Mouse (Mus musculus): ENCODE measurements around the gene Tex22.

Gene Tex22

DNA sequence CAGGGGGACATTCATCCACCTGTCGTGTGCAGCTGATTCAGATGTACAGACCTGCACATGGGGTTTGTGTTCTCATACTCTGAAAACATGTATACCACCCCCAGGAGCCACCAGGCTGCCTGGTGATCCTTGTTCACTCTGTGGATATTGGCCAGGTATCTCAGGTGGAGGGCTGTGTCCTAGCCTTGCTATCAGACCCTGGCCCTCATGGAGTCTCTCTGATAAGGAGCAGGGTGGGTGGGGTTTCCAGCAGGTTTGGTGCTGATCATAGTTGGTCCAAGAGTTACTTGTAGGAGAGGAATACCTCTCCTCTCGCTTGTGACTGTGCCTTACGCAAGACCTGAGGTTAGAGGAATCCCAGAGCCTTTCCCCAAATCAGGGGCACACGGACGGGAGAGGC lies 14.1 kb upstream of the Tex22 start:
- DNase-seq, result no peak

DNA sequence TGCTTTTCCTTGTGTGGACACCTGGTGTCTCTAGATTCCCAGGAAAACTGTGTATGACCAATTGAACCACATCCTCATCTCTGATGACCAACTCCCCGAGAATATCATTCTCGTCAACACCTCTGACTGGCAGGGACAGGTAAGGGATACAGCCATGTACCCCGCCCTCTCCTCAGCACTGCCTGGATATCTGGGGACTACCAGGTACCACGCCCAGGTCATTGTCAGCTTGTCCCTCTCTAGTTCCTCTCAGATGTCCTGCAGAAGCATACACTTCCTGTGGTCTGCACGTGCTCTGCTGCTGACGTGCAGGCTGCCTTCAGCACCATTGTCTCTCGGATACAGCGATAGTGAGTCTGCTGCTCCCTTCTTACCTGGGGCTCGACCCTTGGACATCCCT lies 12.7 kb upstream of the Tex22 start:
- no peak for DNase-seq

DNA sequence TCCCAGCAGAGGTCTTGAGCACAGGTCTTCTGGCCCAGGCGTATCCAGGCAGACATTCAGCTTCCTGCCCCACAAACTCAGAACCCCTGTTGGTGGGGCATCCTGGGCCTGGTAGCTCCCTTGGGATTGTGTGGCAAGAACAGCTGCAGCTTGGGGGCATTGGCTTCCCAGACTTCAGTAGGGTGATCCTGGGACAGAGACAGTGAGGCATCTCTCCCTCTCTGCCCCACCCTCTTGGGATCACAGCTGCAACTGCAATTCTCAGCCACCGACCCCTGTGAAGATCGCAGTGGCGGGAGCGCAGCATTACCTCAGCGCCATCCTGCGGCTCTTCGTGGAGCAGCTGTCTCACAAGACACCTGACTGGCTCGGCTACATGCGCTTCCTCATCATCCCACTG lies 12.1 kb upstream of the Tex22 start:
- DNase-seq, result no peak

DNA sequence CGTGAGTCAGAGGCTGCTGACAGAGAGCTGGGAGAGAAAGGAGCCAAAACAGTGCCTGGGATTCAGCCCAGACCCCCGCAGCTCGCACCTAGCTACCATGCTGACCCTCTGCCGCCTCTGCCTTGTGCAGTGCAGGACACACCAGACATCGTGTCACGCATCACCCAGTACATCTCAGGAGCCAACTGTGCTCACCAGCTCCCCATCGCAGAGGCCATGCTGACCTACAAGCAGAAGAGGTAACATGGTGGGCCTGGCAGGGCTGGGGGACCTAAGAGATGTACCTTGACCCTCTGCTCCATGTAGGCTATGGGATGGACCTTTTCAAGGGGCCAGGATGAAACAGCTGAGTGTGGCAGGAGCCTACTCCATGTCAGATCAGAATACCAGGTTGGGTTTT lies 10.6 kb upstream of the Tex22 start:
- DNase-seq, result no peak

DNA sequence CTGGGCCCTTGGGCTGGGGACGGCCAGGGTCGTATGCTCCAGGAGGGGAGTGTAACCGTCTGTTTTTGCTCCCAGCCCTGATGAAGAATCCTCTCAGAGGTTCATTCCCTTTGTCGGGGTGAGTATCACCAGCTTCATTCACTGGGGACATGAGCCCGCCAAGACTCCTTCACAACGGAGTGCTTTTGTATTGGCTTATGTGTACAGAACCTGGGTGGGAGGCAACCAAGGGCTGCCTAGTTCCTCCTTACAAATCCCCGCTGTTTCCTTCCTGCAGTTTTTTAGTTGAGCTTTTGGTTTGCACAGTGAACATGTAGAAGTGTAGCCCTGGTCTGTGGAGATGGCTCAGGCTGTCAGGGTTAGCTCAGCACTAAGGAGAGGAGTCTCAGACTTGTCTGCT lies 6.3 kb upstream of the Tex22 start:
- DNase-seq, result no peak

DNA sequence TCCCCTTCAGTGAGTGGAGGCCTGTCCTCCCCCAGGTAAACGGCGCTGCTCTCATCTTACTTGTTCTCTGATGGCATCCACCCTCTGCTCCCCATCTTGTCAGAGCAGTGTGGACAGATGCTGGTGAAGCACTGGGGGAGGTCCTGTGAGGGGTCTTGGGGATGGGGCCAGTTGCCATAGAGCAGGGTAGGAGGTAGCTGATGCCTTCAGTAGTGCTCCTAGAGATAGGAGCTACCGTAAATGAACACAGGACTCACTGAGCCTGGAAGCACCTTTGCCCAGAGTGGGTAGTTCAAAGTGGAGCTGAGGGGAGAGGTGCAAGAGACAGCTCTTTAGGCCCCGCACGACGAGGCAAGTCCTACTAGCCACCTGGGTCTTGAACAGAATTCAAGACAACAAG lies 4.9 kb upstream of the Tex22 start:
- DNase-seq, result no peak

DNA sequence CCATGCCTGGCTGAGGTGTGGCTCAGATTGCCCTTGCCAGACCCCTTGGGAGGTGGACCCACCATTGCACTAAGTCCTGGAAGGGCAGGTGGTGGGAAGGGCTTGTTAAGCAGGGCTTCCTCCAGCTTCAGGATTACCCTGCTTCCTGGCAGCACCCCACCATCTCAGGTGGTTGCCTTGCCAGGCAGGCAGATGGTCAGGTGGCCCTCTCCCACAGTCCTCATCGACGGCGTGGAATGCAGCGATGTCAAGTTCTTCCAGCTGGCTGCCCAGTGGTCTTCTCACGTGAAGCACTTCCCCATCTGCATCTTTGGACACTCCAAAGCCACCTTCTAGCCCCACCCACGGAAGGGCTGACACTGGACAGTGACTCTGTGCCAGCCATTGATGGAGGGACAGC lies 3.0 kb upstream of the Tex22 start:
- DNase-seq, result no peak

DNA sequence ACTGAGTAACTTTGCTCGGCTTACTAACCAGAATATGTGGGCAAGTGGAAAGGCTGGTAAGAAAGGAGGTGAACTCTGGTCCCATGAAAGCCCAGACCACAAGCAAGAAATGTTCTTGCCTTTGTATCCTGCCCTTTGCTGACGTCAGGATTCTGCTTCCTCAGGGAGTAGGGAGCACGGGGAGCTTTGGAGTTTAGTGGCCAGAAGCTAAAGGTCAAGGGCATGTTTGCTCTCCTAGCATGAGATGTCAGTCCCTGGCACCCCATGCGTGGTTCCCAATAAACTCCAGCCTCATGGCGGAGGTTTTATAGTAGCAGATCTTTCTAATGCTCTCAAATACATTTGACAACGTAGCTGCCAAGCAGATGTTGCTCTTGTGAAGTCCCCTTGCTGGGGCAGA lies 2.5 kb upstream of the Tex22 start:
- no peak for DNase-seq

DNA sequence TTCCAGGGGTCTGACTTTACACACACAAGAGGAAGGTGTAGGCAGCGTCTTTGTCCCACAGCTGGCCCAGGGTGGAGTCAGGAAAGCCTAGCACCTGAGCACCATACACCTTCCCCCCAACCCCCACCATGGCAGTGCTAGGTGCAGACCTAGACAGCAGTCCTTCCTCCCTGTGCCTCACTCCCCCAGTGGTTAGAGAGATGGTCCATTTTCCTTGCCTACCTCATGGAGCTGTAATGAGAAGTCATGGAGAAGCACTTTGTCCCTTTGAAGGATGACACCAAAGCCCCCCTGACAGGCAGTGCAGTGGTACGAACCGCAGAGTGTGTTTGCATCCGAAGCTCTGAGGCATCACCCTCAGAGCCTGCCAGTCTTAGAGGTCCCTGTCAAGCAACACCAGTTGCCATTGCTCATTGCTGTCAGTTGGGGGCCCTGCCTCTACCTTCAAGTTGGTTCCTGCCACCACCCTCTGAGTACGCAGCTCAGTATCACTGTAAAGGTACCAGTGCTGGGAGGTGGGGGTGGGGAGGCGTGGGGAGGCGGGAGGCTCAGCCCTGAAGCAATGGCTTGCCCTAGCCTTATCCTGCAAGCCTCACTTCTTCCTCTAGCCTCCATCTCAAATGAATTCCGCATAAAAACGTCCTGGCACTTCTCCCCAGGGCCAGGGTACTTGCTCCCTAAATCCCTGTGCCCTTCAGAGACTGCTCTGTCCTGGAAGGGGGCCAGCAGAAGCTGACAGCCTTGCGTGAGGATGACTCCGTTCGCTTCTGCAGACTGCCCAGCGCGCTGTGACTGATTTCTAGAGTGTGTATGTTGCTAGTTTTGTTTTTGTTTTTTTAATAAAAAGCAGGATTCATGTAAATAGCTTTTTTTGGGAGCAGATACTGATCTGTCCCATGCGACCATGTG lies 628 bp upstream of the Tex22 start:
- DNase-seq, result no peak

DNA sequence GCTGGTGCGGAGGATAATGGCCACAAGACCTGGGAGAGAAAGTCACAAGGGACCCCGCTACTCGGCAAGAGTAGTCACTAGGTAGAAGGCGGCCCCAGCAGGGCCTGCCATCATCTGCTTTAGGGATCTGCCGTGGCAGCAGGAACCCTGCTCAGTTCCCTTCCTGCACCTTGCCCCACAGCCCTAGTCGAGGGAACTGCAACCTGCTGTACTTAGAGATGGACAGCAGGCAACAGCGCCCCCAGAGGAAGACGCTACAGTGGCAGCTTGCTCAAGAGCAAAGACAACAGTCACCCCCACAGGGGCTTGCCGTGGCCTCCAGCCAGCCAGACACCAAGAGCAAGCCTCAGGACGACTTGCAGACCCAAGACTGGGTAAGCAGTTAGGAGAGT lies 757 bp downstream of the Tex22 start:
- DNase-seq, result peak; percentile 88

DNA sequence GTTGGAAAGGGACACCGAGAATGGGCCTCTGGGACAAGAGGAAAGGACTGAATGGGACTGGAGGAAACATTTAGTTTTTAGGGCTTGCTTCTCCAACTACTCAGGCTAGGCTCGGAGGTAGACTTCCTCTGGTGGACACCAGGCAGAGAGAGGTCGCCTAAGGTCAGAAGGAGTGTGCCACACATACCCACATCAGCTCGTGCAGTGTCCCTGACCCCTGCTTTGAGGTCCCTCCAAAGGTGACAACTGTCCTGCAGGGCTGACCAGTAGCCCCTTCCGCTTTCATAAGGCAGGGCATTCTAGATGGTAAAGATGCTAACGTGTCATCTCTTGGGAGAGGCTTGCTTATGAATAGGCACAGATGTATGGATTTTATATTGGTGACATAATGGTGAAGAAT lies 1.2 kb downstream of the Tex22 start:
- DNase-seq, result no peak

DNA sequence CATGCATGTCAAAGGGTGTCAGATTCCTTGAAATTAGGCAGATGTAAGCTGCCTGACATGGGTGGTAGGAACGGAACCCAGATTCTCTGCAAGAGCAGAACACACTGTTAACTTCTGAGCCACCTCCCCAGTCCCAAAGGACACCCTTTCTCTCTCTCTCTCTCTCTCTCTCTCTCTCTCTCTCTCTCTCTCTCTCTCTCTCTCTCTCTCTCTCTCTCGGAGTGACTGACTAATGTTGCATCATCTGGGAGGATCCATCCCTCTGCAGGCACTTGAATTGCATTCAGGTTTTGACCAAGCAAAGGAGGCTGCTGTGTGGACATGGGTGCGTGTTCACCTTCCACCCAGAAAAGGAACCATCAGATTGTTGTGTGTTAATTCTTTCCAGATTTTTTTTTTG lies 13.0 kb downstream of the Tex22 start:
- no peak for DNase-seq

DNA sequence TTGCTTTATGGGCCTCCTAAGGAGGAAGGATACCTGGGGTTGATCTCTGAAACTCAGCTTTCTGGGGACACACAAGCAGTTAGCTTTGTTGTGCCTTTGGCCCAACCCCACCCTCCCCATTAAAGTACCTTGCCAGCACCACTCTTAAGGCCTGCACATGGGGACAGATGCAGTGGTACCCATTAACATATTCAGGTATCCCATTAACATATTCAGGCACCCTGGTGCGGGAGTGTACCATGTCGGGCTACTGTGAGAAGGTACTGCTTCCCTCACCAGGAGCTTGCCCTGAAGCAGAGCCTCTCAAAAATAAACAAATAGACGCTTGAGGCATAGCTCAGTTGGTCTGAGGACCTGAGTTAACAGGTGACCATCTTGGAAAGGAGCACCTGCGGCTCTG lies 13.7 kb downstream of the Tex22 start:
- DNase-seq, result no peak

DNA sequence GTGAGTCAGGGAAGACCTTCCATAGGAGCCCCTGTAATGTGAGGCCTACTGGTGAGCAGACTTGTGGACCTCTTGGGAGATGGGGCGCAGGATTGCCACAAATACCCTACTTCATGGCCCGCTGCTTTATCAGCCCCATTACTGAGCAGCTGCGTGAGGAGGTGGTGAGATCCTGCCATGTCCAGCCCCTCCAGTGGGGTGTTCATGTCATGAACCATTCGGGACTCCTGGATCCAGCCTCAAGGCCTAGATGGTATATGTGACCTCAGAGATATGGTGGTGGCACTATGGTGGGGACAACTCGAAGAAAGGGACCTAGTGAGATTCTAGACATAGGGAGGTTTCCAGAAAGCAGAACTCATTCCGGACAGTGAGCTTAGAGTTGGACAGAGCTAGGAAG lies 14.8 kb downstream of the Tex22 start:
- DNase-seq, result no peak

DNA sequence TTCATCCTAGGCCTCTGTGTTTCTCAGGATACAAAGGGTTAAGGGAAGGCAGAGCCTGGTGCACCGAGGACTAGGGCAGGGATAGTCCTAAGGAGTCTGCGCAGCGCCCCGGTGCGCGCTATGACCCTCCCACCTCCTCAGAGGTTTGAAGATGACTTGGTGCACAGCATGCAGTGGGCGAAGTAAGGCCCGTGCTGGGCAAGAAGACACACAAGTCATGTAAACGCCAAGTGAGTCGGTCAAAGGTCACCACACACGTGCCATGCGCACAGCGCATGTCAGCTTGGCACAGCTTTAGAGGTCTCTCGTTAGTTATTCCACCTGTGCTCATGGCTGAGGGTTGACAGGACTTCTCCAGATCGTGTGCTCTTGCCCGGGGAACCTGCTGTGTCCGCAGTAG lies 15.8 kb downstream of the Tex22 start:
- peak; percentile 55 for DNase-seq

DNA sequence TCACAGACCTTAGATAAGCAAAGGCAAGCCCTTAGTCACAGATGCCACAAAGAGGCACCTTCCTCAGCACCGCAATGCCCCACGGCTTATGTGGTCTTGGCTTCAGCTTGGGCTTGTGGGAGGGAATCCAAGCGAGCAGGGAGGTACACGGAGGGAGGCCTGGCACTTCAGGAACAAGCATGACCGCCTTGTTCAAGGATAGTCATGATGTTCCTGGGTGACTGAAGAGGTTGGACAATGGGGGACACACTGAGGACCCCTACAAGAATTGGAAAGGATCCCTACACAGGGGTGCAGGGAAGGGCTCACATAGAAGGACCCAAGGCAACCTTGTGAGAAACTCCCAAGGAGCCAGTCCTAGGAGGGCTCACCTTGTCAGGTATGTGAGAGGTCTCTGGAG lies 22.7 kb downstream of the Tex22 start:
- DNase-seq, result no peak

DNA sequence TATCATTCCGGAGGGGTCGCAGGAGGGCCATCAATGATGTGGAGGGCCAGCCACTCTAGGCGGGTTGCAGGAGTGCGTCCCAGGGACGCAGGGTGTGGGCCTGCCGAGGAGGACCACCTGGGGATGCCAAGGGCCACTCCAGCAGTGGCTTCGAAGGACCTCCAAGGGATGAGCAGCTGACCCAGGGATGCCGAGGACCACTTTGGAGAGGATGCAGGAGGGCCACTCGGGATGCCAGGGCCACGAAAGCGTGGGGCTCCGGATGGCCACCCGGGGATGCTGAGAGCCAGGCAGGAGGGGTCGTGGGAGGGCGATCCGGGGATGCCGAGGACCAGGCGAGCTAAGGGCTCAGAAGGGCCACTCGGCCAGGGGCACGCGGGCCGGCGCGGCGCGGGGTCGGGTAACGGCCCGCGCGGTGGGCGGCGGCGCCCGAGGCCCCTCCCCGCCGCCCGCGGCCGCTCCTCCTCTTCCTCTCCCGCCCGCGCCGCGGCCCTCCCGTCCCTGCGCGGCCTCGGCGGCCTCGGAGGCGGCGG lies 23.5 kb downstream of the Tex22 start, which contains the start of gene Mta1:
Gene Mta1 (plus strand): TSS at position 530 of the 533 bp plus-strand sequence.
- DNase-seq, result peak; percentile 46

DNA sequence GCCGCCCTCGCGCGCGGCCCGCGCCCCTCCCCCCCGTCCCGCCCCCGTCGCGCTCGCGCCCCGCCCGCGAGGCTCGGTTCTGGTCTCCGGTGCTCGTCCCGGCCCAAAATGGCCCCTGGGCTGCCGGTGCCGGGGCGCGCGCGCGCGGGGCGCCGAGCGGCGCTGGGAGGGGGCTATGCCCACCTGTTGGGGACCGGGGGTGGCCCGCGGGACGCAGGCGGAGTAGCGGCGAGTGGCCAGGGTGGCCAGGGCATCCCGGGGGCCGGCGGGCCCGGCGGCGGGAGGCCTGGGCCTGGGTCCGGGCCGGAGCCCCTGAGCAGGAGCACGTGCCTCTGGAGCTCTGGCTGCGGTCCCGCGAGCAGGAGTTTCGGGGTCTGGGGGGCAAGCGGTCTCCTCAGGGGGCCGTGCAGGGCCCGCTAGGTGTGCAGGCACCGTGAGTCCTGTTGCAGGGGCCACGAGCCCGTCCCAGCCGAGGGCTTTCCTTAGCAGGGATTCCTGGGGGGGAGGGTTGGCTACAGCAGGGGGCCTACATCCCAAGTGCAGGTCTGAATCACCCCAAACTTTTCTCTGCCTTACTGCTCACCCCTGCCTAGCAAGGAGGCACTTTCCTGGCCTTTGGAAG lies 24.3 kb downstream of the Tex22 start:
- peak; percentile 39 for DNase-seq

DNA sequence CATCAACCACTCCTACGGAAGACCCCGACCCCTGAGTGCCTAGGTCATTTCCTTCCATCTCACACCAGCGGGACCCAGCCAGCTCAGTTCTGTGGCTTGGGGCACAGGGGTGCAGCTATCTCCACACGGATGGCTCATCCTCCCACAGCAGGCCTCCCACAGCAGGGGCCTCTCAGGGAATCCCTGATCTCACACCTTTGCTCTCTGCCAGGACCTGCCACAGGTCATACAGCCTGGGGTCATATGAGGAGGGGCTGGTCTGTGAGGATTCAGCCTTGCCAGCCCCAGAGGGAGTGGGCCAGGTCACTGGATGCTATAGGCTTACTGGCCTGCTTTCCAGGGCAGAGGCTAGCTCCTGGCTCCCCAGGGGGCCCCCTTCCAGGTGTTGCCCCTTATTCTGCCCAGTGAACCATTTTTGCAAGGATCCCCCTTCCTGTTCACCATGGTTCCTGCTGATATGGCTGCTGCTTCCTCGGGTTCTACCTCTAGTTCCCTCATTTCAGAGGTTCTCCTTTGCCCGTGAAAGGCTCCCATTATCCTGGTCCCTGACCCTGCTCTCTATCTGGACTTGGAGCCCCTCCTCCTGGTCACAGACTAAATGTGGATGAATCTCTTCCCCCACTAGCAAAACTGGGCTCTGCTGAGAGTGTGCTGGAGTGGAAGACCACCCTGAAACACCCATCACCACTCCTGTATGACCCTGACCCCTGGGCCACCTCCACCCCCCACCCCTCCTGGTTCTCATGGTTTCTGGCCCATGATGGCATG lies 25.4 kb downstream of the Tex22 start:
- DNase-seq, result no peak

DNA sequence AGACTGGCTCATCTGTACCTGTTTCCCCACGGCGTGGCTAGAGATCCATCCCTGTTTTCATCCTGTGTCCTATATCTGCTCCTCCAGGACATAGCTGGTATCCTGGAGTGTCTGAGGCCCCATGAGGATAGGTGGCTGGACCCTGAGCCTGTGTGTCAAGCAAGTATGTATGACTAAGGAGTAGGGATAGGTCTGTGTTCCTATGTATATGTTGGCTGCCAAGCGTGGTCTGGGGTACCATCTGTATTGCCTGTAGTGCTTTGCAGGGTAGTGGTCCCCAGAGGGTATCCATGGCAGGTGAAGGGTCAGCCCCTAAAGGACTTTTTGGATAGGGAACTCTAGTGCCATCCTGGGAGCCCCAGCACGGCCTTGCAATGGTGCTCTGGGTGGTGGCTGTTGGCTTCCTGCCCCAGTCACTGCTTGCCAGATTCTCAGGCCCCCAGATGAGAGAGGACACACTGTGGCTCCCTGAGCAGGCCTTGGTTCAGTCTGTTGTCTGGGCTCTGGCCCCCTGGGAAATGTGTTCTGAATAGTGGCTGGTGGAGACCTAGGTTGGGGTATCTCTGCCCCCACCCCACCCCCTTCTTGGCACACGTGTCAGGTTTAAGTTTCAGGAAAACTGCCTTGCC lies 26.3 kb downstream of the Tex22 start:
- DNase-seq, result peak; percentile 34

DNA sequence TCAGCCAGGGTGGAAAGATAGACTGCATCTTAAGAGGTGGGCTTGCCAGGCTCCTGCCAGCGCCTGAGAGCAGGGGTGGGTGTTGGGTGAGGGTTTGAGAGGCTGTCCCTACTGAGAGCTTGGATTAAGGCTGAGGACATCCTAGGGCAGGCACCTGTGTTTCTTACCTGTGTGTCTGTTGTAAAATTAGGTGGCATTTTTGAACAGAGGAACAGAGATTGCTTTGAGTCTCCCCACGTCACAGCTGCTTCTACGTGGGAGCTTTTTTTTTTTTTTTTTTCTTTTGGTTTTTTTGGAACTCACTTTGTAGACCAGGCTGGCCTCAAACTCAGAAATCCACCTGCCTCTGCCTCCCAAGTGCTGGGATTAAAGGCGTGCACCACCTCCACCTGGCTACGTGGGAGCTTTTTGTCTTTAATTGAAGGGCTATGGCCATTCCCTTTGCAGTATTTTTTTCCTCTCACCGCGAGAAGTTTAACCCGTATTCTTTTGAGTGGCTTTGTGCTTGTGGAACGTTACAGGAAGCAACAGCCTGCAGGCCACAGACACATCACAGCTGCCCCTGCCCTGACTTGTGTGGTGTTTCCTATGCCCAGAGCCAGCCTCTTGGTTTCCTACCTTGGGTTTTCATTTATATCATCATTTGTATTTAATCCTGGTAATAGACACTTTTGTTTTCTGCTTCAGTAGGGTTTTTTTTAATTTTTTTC lies 27.1 kb downstream of the Tex22 start:
- DNase-seq, result no peak

DNA sequence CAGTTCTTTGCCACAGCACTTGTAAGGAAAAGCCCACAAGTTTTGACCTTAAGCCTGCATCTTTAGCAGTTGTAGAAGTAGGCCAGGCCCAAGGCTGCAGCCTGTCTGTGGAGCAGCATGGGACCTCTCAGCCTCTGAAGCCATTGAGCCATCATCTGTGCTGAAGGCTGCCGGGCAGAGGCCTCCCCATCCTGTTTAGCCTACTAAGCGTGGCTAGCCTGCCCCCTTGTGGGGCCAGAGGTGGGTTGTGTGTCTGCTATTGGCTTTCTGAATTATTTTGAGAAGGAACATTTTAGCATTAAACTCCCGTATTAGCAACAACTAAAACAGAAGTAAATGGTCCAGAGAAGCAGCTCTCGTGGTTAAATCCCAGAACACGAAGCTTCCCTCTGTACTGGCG lies 28.2 kb downstream of the Tex22 start:
- peak; percentile 62 for DNase-seq

Measured in kidney, adult 18-20 months (tissue).